Mouse (Mus musculus) retina, embryonic 14.5 days (tissue): Measurements from ENCODE around the gene Treml2.
"Not testable (repeated sequence)": the region's sequence is repeated elsewhere in the genome, so short reads cannot be mapped to it uniquely, and the experiment has no call there.

Experiments
- DNase-seq: peaks from one replicate; pipeline ENCODE4 v3.0.0-alpha.2; 2015; ENCODE audit warnings: low spot score

The Treml2 gene

DNA sequence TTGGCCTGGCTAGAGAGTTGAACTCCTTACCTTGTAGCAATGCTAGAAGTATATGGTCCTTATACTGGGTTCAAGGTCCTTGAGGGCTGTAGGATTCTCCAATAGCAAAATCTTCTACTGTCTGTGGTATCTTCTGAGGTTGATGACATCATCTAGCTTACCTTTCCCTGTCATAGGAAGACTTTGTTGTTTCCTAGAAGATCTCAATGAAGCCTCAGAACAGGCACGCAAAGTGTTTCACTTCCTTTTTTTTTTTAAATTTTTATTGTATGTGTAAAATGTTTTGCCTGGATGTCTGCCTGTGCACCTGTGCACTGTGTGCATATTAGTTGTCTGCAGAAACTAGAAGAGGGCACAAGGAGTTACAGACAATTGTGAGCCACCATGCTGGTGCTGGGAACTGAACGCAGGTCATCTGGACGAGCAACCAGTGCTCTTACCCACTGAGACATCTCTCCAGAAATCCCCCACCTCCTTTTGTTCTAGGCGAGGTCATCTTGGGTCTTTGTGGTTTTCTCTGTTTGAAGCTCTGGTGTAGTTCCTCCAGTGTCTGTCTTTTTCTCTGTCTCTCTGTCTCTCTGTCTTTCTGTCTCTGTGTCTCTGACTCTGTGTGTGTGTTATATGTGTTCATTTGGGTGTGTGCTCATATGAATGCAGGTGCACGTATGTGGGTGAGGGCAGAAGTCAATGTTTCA is 5.7 kb upstream of the Treml2 start:
- no peak for DNase-seq

GRCm38 (mm10) chr17:48299756-48300155 is 458 bp downstream of the Treml2 start:
- no peak for DNase-seq

GRCm38 (mm10) chr17:48300199-48300598 is 901 bp downstream of the Treml2 start:
- DNase-seq = no peak

DNA sequence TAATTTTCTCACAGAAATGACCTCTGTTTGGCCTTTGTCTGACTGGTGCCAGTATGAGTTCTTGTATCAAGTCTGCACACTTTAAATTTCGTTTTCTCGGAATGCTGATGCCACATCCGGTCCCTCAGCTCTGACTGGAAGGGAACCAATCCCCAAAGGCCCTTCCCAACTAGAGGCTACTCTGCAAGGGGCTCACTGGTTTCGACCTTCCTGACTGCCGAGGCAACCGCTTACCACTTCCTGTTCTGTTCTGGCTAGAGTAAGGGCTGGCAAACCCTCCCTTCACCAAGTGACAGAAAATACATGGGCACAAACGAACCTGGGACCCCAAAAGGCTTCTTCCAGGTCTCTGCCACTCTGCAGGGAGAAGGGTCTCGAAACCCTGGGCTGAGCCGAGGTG is 1.6 kb downstream of the Treml2 start:
- DNase-seq = no peak

GRCm38 (mm10) chr17:48301792-48302191 is 2.5 kb downstream of the Treml2 start:
- no peak for DNase-seq

DNA sequence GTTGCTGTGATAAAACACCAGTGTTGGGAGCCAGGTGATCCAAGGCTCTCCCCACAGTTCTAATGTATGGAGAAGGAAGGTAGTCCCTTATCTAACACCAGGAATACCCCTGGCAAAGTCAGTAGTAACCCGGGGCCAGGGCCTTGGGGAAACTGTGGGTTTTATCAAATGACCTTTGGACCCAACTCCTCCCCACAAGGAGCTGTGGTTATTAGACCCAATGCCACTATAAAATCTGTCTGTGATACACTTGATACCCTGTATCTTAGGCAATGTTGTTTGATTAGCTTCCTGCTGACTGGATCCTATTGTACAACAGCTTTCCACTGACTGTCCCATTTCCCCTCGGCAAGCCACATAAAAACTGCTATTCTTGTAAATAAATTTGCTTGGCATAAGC is 12.8 kb downstream of the Treml2 start:
- DNase-seq = no peak

GRCm38 (mm10) chr17:48315905-48316579 is 16.7 kb downstream of the Treml2 start, which contains the start of gene B430306N03Rik:
Gene B430306N03Rik, plus strand, starts transcription at chr17:48316141.
- DNase-seq = not testable (repeated sequence)

- DNase-seq = no peak
These were observed 19.4 kb downstream of the Treml2 start for GRCm38 (mm10) chr17:48318686-48319085.

DNA sequence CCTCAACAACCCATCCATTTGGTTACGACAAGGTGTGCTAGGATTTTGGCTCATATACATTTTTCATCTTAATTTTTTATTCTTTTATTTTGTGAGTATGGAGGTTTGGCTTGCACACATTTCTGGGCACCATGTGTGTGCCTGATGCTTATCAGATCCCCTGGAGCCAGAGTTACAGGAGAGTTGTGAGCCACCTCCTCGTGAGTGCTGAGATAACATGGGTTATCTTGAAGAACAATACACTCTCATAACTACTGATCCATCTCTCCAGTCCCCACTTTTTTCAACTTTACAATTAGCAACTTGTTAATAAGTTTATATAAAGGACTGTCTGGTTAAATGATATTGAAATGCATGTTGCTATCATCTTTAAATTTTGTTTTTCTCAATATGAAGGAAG is 22.0 kb downstream of the Treml2 start:
- DNase-seq = no peak

DNA sequence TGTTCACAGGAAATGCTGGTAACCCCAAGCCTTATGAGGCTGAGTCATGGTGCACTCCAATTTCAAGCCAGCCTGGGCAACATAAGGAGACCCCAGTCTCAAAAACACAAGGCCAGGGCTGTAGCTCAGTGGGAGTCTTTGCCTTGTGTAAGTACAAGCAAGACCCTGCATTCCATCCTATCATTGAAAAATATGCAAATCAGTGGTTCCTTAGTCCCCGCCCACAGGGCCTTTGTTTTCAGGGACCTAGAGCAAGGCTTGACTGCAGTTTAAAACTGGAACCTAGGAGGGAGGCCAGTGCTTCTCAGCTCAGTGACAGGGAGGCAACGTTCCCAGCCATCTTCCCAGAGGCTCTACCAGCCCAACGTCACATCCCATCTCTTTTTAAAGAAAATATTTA is 23.9 kb downstream of the Treml2 start:
- peak; percentile 7 for DNase-seq

- no peak for DNase-seq
These were observed 25.0 kb downstream of the Treml2 start for GRCm38 (mm10) chr17:48324258-48324657.

GRCm38 (mm10) chr17:48325093-48325492 is 25.8 kb downstream of the Treml2 start:
- no peak for DNase-seq

DNA sequence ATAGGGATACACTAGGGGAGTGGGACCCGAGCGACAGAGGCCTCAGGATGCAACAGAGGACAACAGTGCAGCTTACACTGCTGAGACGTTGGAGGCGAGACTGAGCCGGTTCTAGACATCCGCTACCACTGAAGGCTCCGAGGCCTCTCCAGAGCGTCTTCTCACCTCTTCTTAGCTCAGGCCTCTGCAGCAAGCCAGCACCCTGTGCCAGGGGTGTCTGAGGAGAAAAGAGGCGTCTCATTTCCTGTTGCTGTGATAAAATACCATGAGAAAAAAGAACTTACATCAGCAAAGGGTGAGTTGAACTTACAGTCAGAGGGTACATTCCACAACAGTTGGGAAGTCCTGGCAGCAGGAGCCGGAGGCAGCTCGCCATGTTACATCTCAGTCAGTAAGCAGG is 26.3 kb downstream of the Treml2 start:
- no peak for DNase-seq

DNA sequence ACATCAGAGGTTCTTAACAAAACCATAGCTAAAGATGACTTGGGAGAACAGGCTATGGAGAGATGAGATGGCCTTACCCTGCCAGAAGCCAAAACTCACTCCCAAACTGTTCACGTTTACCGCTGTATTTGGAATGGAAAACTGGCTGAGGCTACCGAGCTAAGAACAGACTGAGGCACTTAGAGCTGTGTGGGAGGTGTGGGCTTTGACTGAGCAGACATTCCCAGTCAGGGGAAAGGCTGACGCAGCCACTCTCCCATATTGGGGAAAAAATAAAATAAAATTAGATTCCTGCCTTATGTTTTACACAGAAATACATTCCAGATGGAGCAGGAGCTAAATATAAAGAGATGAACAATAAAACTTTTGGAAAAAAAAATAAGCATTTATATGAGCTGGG is 27.4 kb downstream of the Treml2 start:
- DNase-seq = no peak

GRCm38 (mm10) chr17:48332524-48332923 is 33.2 kb downstream of the Treml2 start:
- no peak for DNase-seq

DNA sequence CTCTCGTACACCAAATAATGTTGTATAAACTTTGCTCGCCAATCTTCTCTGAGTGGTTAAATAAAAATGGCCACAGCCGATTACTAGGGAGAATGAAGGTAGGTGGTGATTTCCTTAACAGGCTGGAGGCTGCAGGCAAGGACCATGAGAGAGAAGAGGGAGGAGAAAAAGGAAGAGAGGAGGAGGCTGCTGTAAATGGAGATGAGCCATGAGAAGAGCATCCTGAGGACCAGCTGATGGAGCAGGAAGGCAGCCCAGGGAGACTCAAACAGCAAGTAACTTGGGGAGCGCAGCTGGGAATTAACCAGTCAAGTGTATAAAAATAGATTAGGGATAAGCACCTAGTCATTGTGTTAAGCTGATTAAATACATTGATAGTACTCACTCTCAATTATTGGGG is 34.9 kb downstream of the Treml2 start:
- no peak for DNase-seq

DNA sequence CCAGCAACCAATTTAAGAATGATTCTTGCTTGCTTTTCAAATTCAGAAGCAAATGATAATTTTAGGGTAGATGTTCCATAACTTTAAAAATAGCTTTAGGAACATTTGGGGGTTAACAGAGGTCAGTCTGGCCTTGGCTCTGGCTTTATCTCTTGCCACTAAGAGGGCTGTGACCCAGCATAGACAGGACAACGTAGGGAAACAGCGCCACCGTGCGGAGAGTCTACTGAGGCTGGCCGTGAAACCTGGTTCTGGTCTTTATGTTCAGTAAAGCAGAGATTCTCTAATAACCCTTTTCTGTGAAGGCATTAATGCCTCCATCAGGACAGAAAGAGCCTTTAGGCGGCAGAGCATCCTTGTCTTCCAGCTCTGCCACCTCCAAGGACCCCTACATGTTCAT is 37.6 kb downstream of the Treml2 start:
- peak; percentile 92 for DNase-seq

GRCm38 (mm10) chr17:48340267-48340666 is 41.0 kb downstream of the Treml2 start:
- DNase-seq = no peak

DNA sequence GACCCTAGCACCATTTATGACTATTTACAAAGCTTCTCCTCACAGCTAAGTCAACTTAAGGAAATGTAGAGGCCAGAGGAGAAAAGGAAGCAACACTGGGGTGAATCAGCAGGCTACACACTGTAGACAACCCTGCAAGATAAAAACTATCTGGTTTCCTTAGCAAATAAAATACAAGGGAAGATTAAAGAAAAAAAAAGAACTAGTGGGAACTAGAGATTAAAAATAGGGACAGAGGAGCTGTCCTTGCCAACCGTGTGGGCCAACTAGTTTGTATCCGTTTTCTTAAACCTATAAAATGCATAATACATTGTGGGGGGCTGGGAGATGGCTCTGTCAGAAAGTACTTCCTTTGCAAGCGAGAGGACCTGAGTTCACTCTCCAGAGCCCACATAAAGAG is 42.6 kb downstream of the Treml2 start:
- DNase-seq = no peak

GRCm38 (mm10) chr17:48343065-48343464 is 43.8 kb downstream of the Treml2 start:
- DNase-seq = no peak

DNA sequence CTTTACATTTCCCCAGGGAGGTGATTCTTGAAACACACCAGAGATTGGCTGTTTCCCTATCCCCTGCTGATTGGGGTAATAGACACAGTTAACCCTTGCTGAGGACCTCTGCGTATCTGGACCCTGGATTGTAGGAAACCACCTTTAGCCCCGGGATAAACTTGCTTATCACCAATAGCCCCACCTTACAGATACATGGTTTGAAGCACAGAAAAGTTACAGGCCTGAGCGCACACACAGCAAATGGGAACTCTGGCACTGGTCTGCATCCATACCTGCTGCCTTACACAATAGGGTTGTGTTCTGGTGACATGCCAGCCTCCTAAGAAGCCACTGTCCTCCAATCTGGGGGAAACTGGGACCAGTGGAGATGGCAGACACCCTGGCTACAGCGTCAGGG is 46.5 kb downstream of the Treml2 start:
- DNase-seq = no peak

DNA sequence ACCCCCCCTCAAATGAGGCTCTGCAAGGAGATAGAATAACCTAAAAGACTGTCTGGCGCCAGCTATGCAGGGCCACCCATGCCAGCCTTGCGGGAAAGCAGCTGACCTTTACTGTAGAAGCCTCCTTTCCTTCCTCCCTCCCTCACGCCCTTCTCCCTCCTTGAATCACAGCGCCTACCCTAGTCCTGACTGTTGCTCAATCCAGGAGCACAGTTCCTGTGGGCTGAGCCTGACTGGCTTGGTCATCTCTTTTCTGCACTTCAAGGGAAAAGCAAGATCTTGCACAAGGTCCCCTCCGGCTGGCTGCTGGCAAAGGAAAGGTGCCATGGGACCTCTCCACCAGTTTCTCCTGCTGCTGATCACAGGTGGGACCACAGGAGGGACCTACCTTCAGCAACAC is 46.9 kb downstream of the Treml2 start, which contains the start of gene Trem2:
Gene Trem2, plus strand, starts transcription at position 171 of the 400 bp plus-strand sequence.
- no peak for DNase-seq

- DNase-seq = no peak
These were observed 47.5 kb downstream of the Treml2 start for GRCm38 (mm10) chr17:48346834-48347233.

GRCm38 (mm10) chr17:48347287-48347686 is 48.0 kb downstream of the Treml2 start:
- DNase-seq = no peak
